Mouse (Mus musculus): Measurements from ENCODE around the gene Rnf40. TPM values are rescaled to one million over a fixed set of nuclear protein-coding genes. Genes with fewer than 3 reads are reported as not detected.
A peak's percentile ranks its signal among the peaks of the same experiment; 100 is the strongest.

Rnf40 gene
- polyA plus RNA-seq, 1 experiment from 2014 or later = 44.1 TPM

DNA sequence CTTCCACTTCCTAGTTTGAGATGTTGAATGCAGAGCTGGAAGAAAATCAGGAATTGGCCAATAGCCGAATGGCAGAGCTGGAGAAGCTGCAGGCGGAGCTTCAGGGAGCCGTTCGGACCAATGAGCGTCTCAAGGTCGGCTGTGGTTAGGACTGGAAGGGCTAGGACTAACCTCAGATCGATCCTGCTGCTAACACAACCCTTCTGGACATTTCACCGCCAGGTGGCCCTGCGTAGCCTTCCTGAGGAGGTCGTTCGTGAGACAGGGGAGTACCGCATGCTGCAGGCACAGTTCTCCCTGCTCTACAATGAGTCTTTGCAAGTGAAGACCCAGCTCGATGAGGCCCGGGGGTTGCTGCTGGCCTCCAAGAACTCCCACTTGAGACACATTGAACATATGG, 4.0 kb downstream of the Rnf40 start:
- no peak for DNase-seq (ENCODE audit: low spot score)
- no peak overlapping the region for H3K4me2 ChIP-seq
- H3K4me1 ChIP-seq (replicated peaks; ENCODE audit: control insufficient read depth, insufficient read depth, low read length) = peaks cover 10% of the 10 kb centered on the region
- no peaks in the 10 kb centered on the region for H3K9me3 ChIP-seq (ENCODE audit: control insufficient read depth, low read length)
- no peak overlapping the region for H3K27ac ChIP-seq (ENCODE audit: low read depth, low read length)
- H3K9ac ChIP-seq (ENCODE audit: low read depth, low read length) = no peak overlapping the region
- H3K27me3 ChIP-seq (replicated peaks; ENCODE audit: control insufficient read depth, insufficient read depth, low read length) = no peaks in the 10 kb centered on the region
- no peak overlapping the region for H3K4me3 ChIP-seq (ENCODE audit: low read depth, low read length)
- peaks cover 71% of the 10 kb centered on the region for H3K36me3 ChIP-seq (ENCODE audit: control insufficient read depth, insufficient read depth, low read length)
- 92% methylated on average over 14 of the region's 14 CpGs for WGBS
- ATAC-seq (replicated peaks; ENCODE audit: low FRiP score) = no peak

DNA sequence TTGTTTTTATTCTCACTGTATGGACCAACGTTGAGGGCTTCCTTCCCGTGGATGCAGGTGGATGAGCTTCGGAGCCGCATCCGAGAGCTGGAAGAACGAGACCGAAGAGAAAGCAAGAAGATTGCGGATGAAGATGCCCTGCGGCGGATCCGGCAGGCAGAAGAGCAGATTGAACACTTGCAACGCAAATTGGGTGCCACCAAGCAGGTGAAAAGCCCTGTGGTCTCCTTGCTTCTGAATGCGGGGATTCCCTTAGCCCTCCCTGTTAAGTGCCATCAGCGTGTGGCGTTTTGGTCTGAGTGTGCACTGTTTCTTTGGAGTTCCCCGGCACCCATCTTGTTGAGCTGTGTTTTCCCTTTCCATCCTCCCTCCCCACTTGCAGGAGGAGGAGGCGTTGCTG, 8.2 kb downstream of the Rnf40 start:
- H3K9ac ChIP-seq (ENCODE audit: low read depth, low read length) = no peak overlapping the region
- DNase-seq (ENCODE audit: low spot score) = no peak
- peaks cover 84% of the 10 kb centered on the region for H3K36me3 ChIP-seq (ENCODE audit: control insufficient read depth, insufficient read depth, low read length)
- H3K27ac ChIP-seq (ENCODE audit: low read depth, low read length) = no peak overlapping the region
- no peak overlapping the region for H3K4me2 ChIP-seq
- H3K27me3 ChIP-seq (replicated peaks; ENCODE audit: control insufficient read depth, insufficient read depth, low read length) = no peaks in the 10 kb centered on the region
- ATAC-seq (replicated peaks; ENCODE audit: low FRiP score) = no peak
- no peaks in the 10 kb centered on the region for H3K4me1 ChIP-seq (replicated peaks; ENCODE audit: control insufficient read depth, insufficient read depth, low read length)
- no peak overlapping the region for H3K4me3 ChIP-seq (ENCODE audit: low read depth, low read length)
- 96% methylated on average over 17 of the region's 17 CpGs for WGBS
- H3K9me3 ChIP-seq (ENCODE audit: control insufficient read depth, low read length) = no peaks in the 10 kb centered on the region

DNA sequence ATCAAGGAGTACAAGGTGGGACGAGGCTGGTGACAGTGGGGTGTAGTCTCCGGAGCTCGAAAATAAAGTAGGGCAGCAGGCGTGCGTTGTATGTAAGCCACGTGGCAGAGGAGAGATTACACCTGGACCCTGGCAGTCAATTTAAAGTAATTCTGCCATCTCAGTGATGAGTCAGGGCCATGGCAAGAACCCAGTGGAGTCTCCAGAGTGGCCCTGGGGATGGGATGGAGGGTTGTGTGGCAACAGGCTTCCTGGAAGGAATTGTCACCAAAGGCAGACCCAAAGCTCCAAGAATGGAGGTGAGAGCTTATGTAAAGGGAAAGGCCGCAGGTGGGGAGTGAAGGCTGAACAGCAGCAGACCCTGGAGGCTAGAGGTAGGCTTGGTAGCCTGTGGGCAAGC, 12.0 kb downstream of the Rnf40 start:
- Histone ChIP-seq H3K36me3 (ENCODE audit: control insufficient read depth, insufficient read depth, low read length) (peaks cover 66% of the 10 kb centered on the region), H3K4me3 (ENCODE audit: low read depth, low read length) (no peak overlapping the region), H3K27ac (ENCODE audit: low read depth, low read length) (no peak overlapping the region), H3K27me3 (replicated peaks; ENCODE audit: control insufficient read depth, insufficient read depth, low read length) (no peaks in the 10 kb centered on the region), H3K4me1 (replicated peaks; ENCODE audit: control insufficient read depth, insufficient read depth, low read length) (no peaks in the 10 kb centered on the region), H3K9me3 (ENCODE audit: control insufficient read depth, low read length) (no peaks in the 10 kb centered on the region), H3K4me2 (no peak overlapping the region), H3K9ac (ENCODE audit: low read depth, low read length) (no peak overlapping the region)
- WGBS = 97% methylated on average over 7 of the region's 7 CpGs
- DNase-seq (ENCODE audit: low spot score) (no peak), ATAC-seq (replicated peaks; ENCODE audit: low FRiP score) (no peak)

DNA sequence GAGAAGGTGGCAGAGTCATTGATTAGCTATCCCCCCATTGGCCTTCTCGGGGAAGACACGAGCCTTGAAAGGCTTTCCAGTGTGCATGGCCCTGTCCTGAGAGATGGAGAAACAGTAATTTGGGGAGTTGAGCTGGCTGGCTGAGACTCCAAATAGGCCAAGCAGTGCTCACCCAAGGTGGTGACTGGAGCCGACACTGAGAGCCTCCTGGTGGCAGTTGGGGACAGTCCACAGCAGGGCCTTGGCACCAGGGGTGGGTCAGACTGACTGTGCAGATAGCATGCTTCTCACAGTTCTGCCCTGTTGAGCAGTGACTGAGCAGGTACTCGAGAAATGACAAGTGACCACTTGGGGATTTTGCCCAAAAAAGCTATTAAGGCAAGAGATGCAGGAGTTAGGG, 13.2 kb downstream of the Rnf40 start:
- no peaks in the 10 kb centered on the region for H3K27me3 ChIP-seq (replicated peaks; ENCODE audit: control insufficient read depth, insufficient read depth, low read length)
- WGBS = 89% methylated on average over 4 of the region's 4 CpGs

DNA sequence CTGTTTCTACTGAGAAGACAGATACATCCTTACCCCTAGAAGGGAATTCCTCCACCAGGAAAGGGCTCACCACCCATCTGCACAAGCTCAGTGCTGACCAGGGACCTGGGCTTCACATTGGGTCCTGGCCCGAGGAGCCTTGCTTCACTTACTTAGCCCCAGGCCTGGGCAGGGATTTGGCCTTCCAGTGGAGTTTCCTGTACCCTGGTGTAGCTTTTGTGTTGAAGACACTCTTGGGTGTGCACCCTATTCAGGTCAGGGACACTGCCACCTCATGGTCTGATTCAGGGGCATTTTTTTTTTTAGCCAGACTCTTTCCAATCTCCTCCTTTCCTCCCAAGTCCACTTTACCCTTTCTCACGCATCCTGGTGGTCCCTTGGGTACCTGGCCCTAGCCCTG, 14.3 kb downstream of the Rnf40 start:
- no peaks in the 10 kb centered on the region for H3K9me3 ChIP-seq (ENCODE audit: control insufficient read depth, low read length)
- H3K9ac ChIP-seq (ENCODE audit: low read depth, low read length) = no peak overlapping the region
- no peak overlapping the region for H3K4me3 ChIP-seq (ENCODE audit: low read depth, low read length)
- peaks cover 44% of the 10 kb centered on the region for H3K36me3 ChIP-seq (ENCODE audit: control insufficient read depth, insufficient read depth, low read length)
- WGBS = 80% methylated on average over 2 of the region's 2 CpGs
- no peaks in the 10 kb centered on the region for H3K27me3 ChIP-seq (replicated peaks; ENCODE audit: control insufficient read depth, insufficient read depth, low read length)
- H3K27ac ChIP-seq (ENCODE audit: low read depth, low read length) = 0 out of 2 replicates have a peak overlapping the region, but pooled peaks have one; percentile 22
- no peaks in the 10 kb centered on the region for H3K4me1 ChIP-seq (replicated peaks; ENCODE audit: control insufficient read depth, insufficient read depth, low read length)
- no peak for ATAC-seq (replicated peaks; ENCODE audit: low FRiP score)
- no peak overlapping the region for H3K4me2 ChIP-seq
- no peak for DNase-seq (ENCODE audit: low spot score)

More for the DNA sequence above, 13.2 kb downstream of the Rnf40 start:
- Histone ChIP-seq H3K9me3 (ENCODE audit: control insufficient read depth, low read length) (no peaks in the 10 kb centered on the region), H3K4me1 (replicated peaks; ENCODE audit: control insufficient read depth, insufficient read depth, low read length) (no peaks in the 10 kb centered on the region), H3K36me3 (ENCODE audit: control insufficient read depth, insufficient read depth, low read length) (peaks cover 55% of the 10 kb centered on the region), H3K27ac (ENCODE audit: low read depth, low read length) (no peak overlapping the region), H3K9ac (ENCODE audit: low read depth, low read length) (0 out of 2 replicates have a peak overlapping the region, but pooled peaks have one; percentile 7), H3K4me2 (no peak overlapping the region), H3K4me3 (ENCODE audit: low read depth, low read length) (no peak overlapping the region)
- ATAC-seq (replicated peaks; ENCODE audit: low FRiP score) = no peak
- DNase-seq (ENCODE audit: low spot score) = no peak

DNA sequence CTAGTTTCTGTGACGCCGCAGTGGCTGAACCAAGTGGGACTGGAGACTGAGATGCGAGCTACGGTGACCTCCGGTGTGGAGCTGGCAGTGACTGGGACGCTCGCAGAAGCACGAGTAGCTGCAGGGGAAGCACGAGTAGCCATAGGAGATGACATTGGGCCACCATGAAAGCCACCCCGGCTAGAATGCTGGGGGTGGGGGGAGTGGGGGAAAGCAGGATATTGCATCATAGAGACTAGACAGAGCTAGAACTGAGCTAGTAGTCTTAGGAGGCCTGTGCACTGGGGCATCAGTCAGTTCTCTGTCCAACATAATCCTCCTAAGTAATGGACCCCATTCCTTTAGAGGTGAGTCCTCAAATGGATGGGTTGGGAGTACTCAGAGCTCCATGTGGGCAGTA, 15.7 kb downstream of the Rnf40 start:
- DNase-seq (ENCODE audit: low spot score) (no peak), ATAC-seq (replicated peaks; ENCODE audit: low FRiP score) (no peak)
- H3K36me3 ChIP-seq (ENCODE audit: control insufficient read depth, insufficient read depth, low read length) = peaks cover 38% of the 10 kb centered on the region
- no peaks in the 10 kb centered on the region for H3K27me3 ChIP-seq (replicated peaks; ENCODE audit: control insufficient read depth, insufficient read depth, low read length)
- 85% methylated on average over 10 of the region's 10 CpGs for WGBS
- no peaks in the 10 kb centered on the region for H3K9me3 ChIP-seq (ENCODE audit: control insufficient read depth, low read length)
- H3K4me2 ChIP-seq = no peak overlapping the region
- H3K4me3 ChIP-seq (ENCODE audit: low read depth, low read length) = no peak overlapping the region
- H3K27ac ChIP-seq (ENCODE audit: low read depth, low read length) = no peak overlapping the region; the same call in 1 of the 2 replicates
- H3K9ac ChIP-seq (ENCODE audit: low read depth, low read length) = no peak overlapping the region
- H3K4me1 ChIP-seq (replicated peaks; ENCODE audit: control insufficient read depth, insufficient read depth, low read length) = no peaks in the 10 kb centered on the region

DNA sequence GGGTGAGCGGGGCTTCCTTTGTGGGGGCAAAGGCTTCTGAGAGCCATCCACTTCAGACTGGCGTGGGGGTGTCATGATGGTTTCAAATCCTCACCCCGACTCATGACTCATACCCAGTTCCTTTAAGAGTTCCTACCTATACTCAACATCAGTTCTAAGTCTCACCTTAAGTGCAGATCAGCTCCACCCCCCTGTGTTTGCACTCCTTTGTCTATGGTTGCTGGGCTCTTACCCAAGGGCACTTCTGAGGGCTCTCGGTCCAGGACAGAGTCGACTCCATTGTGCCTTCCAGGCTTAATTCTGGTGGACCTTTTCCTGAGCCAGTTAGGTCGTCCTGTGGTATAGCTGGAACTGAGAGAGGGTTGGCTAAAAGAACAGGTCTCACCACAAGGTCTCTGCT, 18.6 kb downstream of the Rnf40 start:
- no peak for ATAC-seq (replicated peaks; ENCODE audit: low FRiP score)
- WGBS = 85% methylated on average over 6 of the region's 6 CpGs
- H3K36me3 ChIP-seq (ENCODE audit: control insufficient read depth, insufficient read depth, low read length) = peaks cover 44% of the 10 kb centered on the region

GRCm38 (mm10) chr7:127611011-127611410, 22.4 kb downstream of the Rnf40 start:
- no peak overlapping the region for H3K27ac ChIP-seq (ENCODE audit: low read depth, low read length)
- no peak overlapping the region for H3K9ac ChIP-seq (ENCODE audit: low read depth, low read length)
- no peaks in the 10 kb centered on the region; the same call in 1 of the 2 replicates for H3K9me3 ChIP-seq (ENCODE audit: control insufficient read depth, low read length)
- H3K4me3 ChIP-seq (ENCODE audit: low read depth, low read length) = no peak overlapping the region
- no peak overlapping the region for H3K4me2 ChIP-seq
- WGBS = 95% methylated on average over 29 of the region's 29 CpGs
- peaks cover 9% of the 10 kb centered on the region; the same call in 1 of the 2 replicates for H3K4me1 ChIP-seq (replicated peaks; ENCODE audit: control insufficient read depth, insufficient read depth, low read length)
- peaks cover 35% of the 10 kb centered on the region for H3K36me3 ChIP-seq (ENCODE audit: control insufficient read depth, insufficient read depth, low read length)
- ATAC-seq (replicated peaks; ENCODE audit: low FRiP score) (no peak), DNase-seq (ENCODE audit: low spot score) (no peak)
- no peaks in the 10 kb centered on the region for H3K27me3 ChIP-seq (replicated peaks; ENCODE audit: control insufficient read depth, insufficient read depth, low read length)

More for the DNA sequence above, 18.6 kb downstream of the Rnf40 start:
- no peak overlapping the region for H3K4me3 ChIP-seq (ENCODE audit: low read depth, low read length)
- no peaks in the 10 kb centered on the region for H3K27me3 ChIP-seq (replicated peaks; ENCODE audit: control insufficient read depth, insufficient read depth, low read length)
- H3K9me3 ChIP-seq (ENCODE audit: control insufficient read depth, low read length) = no peaks in the 10 kb centered on the region; the same call in 1 of the 2 replicates
- DNase-seq (ENCODE audit: low spot score) = no peak
- H3K27ac ChIP-seq (ENCODE audit: low read depth, low read length) = no peak overlapping the region
- H3K4me1 ChIP-seq (replicated peaks; ENCODE audit: control insufficient read depth, insufficient read depth, low read length) = no peaks in the 10 kb centered on the region
- H3K9ac ChIP-seq (ENCODE audit: low read depth, low read length) = no peak overlapping the region
- no peak overlapping the region for H3K4me2 ChIP-seq

DNA sequence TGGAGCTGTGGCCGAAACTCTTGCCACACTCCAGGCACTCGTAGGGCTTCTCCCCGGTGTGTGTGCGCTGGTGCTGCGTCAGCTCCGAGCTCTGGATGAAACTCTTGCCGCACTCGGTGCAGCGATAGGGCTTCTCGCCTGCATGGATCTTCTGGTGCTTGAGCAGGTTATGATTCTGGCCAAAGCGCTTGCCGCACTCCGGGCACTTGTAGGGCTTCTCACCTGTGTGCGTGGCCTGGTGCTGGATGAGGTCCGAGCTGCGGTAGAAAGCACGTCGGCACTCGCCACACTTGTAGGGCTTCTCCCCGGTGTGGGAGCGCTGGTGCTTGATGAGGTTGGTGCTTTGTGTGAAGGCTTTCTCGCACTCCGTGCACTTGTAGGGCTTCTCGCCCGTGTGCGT, 23.0 kb downstream of the Rnf40 start:
- Histone ChIP-seq H3K36me3 (ENCODE audit: control insufficient read depth, insufficient read depth, low read length) (peaks cover 35% of the 10 kb centered on the region), H3K9ac (ENCODE audit: low read depth, low read length) (no peak overlapping the region), H3K4me2 (no peak overlapping the region), H3K4me3 (ENCODE audit: low read depth, low read length) (no peak overlapping the region), H3K27me3 (replicated peaks; ENCODE audit: control insufficient read depth, insufficient read depth, low read length) (no peaks in the 10 kb centered on the region), H3K9me3 (ENCODE audit: control insufficient read depth, low read length) (no peaks in the 10 kb centered on the region; the same call in 1 of the 2 replicates), H3K27ac (ENCODE audit: low read depth, low read length) (no peak overlapping the region), H3K4me1 (replicated peaks; ENCODE audit: control insufficient read depth, insufficient read depth, low read length) (peaks cover 9% of the 10 kb centered on the region; the same call in 1 of the 2 replicates)
- DNase-seq (ENCODE audit: low spot score) (no peak), ATAC-seq (replicated peaks; ENCODE audit: low FRiP score) (no peak)
- 96% methylated on average over 26 of the region's 26 CpGs for WGBS
